Mouse (Mus musculus): ENCODE measurements around the gene Rrm2. TPM values are rescaled to one million over a fixed set of nuclear protein-coding genes. Genes with fewer than 3 reads are reported as not detected.

The Rrm2 gene
- 24.8 and 26.8 TPM in 2 replicates for polyA plus RNA-seq (2015; fragmentation: Nextera tagmentation; extraction: Ambion mirVana)

DNA sequence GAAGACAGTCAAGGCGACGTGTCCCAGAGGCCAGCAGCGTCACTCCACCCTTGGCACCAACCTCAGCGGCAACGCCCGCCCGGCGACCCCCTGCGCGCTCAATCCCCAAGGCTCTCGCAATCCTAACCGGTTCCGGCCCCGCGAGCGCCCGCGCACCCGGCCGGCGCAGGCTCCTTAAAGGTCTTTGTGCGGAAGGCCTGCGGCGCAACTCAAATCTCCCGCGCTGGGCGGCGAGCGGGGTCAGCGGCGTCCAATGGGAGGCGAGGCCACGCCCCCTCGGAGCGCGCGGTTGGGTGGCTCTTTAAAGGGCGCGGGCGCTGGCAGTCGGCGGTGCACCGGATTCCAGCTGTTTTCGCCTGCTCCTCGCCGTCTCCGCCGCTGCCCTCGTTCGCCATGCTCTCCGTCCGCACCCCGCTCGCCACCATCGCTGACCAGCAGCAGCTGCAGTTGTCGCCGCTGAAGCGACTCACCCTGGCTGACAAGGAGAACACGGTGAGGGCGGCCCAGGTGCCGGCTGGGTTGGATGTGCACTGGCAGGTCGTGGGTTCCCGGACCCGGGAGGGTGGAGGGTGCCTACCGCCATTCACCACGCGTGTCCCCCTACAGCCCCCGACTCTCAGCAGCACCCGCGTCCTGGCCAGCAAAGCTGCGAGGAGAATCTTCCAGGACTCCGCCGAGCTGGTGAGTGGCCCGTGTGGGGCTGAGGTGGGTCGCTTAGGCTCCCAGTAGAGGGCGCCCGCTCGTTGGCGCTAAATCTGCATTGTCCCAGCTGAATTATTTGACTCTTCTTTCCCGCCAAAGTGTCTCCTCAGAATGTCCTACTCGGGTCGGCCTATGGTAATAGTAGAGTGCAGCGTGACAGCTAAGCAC is at the start of gene Rrm2:
TSS of gene Rrm2 (plus strand) at position 288 of the 870 bp plus-strand sequence.

GRCm38 (mm10) chr12:24681286-24682023 is 26.6 kb upstream of the Rrm2 start, which contains the start of gene Cys1:
Gene Cys1, minus strand, starts transcription at chr12:24681813.

Other genes with a start within 250 kb of the Rrm2 start
- gene Taf1b, start 209.9 kb upstream of the Rrm2 start, polyA plus RNA-seq (2015; fragmentation: Nextera tagmentation; extraction: Ambion mirVana) = 29.4 and 31.5 TPM in 2 replicates
- gene Grhl1, start 136.0 kb upstream of the Rrm2 start, polyA plus RNA-seq (2015; fragmentation: Nextera tagmentation; extraction: Ambion mirVana) = 0.54 and 0.85 TPM in 2 replicates
- 8.5 and 9.8 TPM in 2 replicates for gene Klf11, start 57.0 kb upstream of the Rrm2 start, polyA plus RNA-seq (2015; fragmentation: Nextera tagmentation; extraction: Ambion mirVana)
- gene Cys1, start 26.4 kb upstream of the Rrm2 start, polyA plus RNA-seq (2015; fragmentation: Nextera tagmentation; extraction: Ambion mirVana) = 1.9 and 3.4 TPM in 2 replicates
- gene Mboat2, start 122.6 kb downstream of the Rrm2 start, polyA plus RNA-seq (2015; fragmentation: Nextera tagmentation; extraction: Ambion mirVana) = 72.4 and 76.5 TPM in 2 replicates

All from neural tube, postnatal 0 days (tissue).